Mouse (Mus musculus) hindbrain, embryonic 16.5 days (tissue): Measurements from ENCODE around the gene Efcab14. TPM values are rescaled to one million over a fixed set of nuclear protein-coding genes. Genes with fewer than 3 reads are reported as not detected.

Experiments used
- ATAC-seq: fragments of 200-750 bp; cut with Nextera tagmentation; 2 replicates; pipeline ENCODE4 v1.8.0; 2017; ENCODE audit warnings: moderate TSS enrichment, moderate library complexity
- H3K27ac ChIP-seq: fragments of 300-500 bp; sonication (generic); 2 replicates; pipeline ENCODE4 v1.5.1; 2014; ENCODE audit warnings: low read depth, mild to moderate bottlenecking, control low read depth, low read length, moderate library complexity
- H3K27me3 ChIP-seq: fragments of 300-500 bp; sonication (generic); replicated peaks from 2 replicates; pipeline ENCODE4 v1.6.1; 2014; ENCODE audit warnings: low read length; ENCODE audit not compliant: control insufficient read depth, insufficient read depth
- H3K36me3 ChIP-seq: fragments of 300-500 bp; sonication (generic); 2 replicates; pipeline ENCODE4 v1.6.1; 2014; ENCODE audit warnings: mild to moderate bottlenecking, low read length, moderate library complexity, mixed read lengths; ENCODE audit not compliant: control insufficient read depth, insufficient read depth
- H3K4me1 ChIP-seq: fragments of 300-500 bp; sonication (generic); 2 replicates; pipeline ENCODE4 v1.6.1; 2014; ENCODE audit warnings: low read depth, low read length; ENCODE audit not compliant: control insufficient read depth, insufficient read depth
- H3K4me2 ChIP-seq: fragments of 300-500 bp; sonication (generic); 2 replicates; pipeline ENCODE4 v1.6.1; 2014; ENCODE audit warnings: mild to moderate bottlenecking, low read length, control low read depth, moderate library complexity
- H3K4me3 ChIP-seq: fragments of 300-500 bp; sonication (generic); 2 replicates; pipeline ENCODE4 v1.5.1; 2014; ENCODE audit warnings: mild to moderate bottlenecking, low read length, control low read depth, moderate library complexity
- H3K9ac ChIP-seq: fragments of 300-500 bp; sonication (generic); 2 replicates; pipeline ENCODE4 v1.6.1; 2014; ENCODE audit warnings: low read depth, mild to moderate bottlenecking, control low read depth, low read length, moderate library complexity
- H3K9me3 ChIP-seq: fragments of 300-500 bp; sonication (generic); 2 replicates; pipeline ENCODE4 v1.6.1; 2014; ENCODE audit warnings: mild to moderate bottlenecking, low read length, moderate library complexity; ENCODE audit not compliant: control insufficient read depth
- WGBS: fragments of 180-500 bp; shearing (Covaris S2); extraction: QIAGEN DNeasy Blood & Tissue Kit; methylation state at CpG from one replicate; pipeline ENCODE4 v1.1.7; 2014; 5-methylcytosine and 5-hydroxymethylcytosine counted together
- polyA plus RNA-seq: library from polyadenylated mRNA; unstranded; fragments of >200 nt; fragmentation: Nextera tagmentation; extraction: Ambion mirVana; gene quantifications from 2 replicates; pipeline ENCODE4 v1.2.1, GENCODE M21; 2015

Efcab14 gene
- polyA plus RNA-seq, 1 experiment from 2014 or later, result 16.1 TPM

DNA sequence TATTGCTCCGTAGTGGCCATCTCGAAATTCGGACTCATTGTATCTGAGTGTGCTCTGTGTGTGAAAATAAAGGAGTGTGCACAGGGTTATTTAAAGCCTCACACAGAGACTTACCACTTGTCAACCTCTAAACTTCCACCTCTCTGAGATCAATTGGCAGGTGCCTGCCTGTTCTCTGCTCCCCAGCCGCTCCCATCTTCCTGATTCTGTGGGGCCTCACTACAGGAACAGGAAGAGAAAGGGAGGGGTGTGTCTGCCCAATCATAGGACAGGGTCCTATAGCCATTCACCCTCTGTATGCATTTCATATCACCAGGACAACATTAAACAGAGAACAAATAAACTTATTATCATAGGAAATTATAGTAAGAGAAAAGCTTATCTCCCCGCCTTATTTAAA lies 3.8 kb upstream of the Efcab14 start:
- 82% methylated on average over 5 of the region's 5 CpGs for WGBS
- Histone ChIP-seq H3K9ac (no peak overlapping the region), H3K4me1 (peaks cover 7% of the 10 kb centered on the region), H3K9me3 (no peaks in the 10 kb centered on the region), H3K27me3 (no peaks in the 10 kb centered on the region; the same call in 1 of the 2 replicates), H3K36me3 (no peaks in the 10 kb centered on the region), H3K27ac (no peak overlapping the region), H3K4me3 (no peak overlapping the region), H3K4me2 (no peak overlapping the region)
- ATAC-seq, result no peak

DNA sequence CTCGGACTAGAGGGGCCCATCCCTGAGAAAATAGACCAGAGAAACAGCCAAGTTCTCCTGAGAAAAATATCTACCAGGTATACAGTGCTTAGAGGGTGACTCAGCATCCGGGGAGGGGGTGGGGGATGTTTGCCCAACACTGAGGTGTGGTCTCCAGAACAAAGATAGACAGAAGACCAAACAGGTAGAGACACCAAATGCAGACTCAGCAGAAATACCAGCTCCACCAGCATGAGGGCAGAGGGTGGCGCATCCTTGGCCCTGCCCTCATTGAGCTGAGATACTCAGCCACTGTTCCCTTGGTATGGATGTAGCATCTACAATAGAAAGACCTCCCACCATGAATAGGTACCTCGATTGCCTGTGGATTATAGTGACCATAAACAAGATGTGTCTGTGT lies 2.7 kb upstream of the Efcab14 start:
- no peak overlapping the region for H3K4me3 ChIP-seq
- no peaks in the 10 kb centered on the region for H3K9me3 ChIP-seq
- H3K27me3 ChIP-seq, result no peaks in the 10 kb centered on the region; the same call in 1 of the 2 replicates
- no peak overlapping the region for H3K27ac ChIP-seq
- no peak for ATAC-seq
- WGBS, result 72% methylated on average over 4 of the region's 4 CpGs
- no peaks in the 10 kb centered on the region; the same call in 1 of the 2 replicates for H3K36me3 ChIP-seq
- no peak overlapping the region for H3K9ac ChIP-seq
- peaks cover 18% of the 10 kb centered on the region for H3K4me1 ChIP-seq
- no peak overlapping the region for H3K4me2 ChIP-seq

DNA sequence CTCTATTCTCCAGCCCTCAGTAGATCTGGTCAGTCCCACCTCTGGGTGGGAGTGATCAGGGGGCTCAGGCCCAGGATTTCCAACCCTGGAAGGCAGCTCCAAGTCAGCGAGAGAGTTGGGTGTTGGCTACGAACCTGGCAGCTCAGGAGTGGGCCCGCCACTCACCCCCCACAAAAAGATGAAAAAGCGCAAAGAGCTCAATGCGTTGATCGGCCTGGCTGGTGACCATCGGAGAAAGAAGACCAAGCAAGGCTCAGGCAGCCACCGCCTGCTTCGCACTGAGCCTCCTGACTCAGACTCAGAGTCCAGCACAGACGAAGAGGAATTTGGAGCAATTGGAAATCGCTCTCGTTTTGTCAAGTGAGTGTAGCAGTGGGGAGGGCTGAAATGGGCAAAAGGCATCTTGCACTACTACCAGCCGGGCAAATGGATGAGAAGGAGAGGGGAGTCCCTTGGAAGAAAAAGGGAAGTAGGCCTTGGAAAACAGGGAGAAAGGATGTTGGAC lies 989 bp downstream of the Efcab14 start:
- WGBS, result 49% methylated on average over 13 of the region's 13 CpGs
- H3K4me3 ChIP-seq, result peak overlapping the region; percentile 82
- H3K36me3 ChIP-seq, result peaks cover 10% of the 10 kb centered on the region
- peak overlapping the region; percentile 93 for H3K9ac ChIP-seq
- H3K4me2 ChIP-seq, result peak overlapping the region; percentile 81
- no peaks in the 10 kb centered on the region for H3K9me3 ChIP-seq
- H3K4me1 ChIP-seq, result peaks cover 19% of the 10 kb centered on the region
- H3K27me3 ChIP-seq, result no peaks in the 10 kb centered on the region; the same call in 1 of the 2 replicates
- ATAC-seq, result no peak
- no peak overlapping the region for H3K27ac ChIP-seq

DNA sequence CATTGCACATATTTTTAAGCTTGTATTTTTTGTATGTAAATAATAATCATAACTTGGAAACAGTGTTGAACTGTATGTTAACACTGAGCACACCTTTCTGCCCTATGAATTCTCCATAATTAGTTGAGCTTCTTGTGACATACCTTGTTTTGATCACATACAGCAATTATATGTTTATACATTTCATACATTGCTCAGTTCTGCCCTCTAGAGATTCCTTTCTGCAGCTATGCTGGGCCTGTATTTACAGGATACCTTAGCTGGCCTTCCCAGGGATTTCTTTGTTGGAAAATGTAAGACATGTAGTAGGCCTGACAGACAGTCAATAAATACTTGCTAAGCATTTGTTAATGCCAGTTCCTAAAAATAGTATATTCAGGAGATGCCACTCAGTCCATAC lies 5.1 kb downstream of the Efcab14 start:
- no peak for ATAC-seq
- Histone ChIP-seq H3K4me1 (peaks cover 19% of the 10 kb centered on the region), H3K36me3 (peaks cover 14% of the 10 kb centered on the region), H3K27ac (no peak overlapping the region; the same call in 1 of the 2 replicates), H3K4me2 (no peak overlapping the region), H3K4me3 (no peak overlapping the region), H3K9me3 (no peaks in the 10 kb centered on the region), H3K27me3 (no peaks in the 10 kb centered on the region), H3K9ac (no peak overlapping the region)

DNA sequence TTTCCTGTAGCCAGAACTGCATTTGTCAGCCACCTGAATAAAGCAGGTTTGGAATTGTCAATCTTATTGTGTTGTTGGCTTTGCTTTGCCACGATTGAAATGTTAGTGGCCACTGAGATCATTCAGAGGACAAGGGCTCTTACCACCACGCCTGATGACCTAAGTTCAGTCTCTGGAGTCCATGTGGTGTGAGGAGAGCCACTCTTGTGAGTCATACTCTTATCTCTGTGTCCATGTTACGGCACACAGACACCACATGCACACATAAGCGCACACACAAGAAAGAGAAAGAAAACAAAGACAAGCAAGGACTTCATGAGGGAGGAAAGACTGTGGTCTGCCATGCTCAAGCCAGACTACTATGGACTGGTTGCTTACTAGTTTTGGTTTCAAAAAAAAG lies 5.6 kb downstream of the Efcab14 start:
- Histone ChIP-seq H3K4me2 (no peak overlapping the region), H3K4me3 (no peak overlapping the region), H3K9ac (no peak overlapping the region), H3K4me1 (peaks cover 19% of the 10 kb centered on the region), H3K9me3 (no peaks in the 10 kb centered on the region), H3K27me3 (no peaks in the 10 kb centered on the region), H3K27ac (no peak overlapping the region; the same call in 1 of the 2 replicates), H3K36me3 (peaks cover 16% of the 10 kb centered on the region)
- no peak for ATAC-seq
- WGBS, result 92% methylated on average over 4 of the region's 4 CpGs

DNA sequence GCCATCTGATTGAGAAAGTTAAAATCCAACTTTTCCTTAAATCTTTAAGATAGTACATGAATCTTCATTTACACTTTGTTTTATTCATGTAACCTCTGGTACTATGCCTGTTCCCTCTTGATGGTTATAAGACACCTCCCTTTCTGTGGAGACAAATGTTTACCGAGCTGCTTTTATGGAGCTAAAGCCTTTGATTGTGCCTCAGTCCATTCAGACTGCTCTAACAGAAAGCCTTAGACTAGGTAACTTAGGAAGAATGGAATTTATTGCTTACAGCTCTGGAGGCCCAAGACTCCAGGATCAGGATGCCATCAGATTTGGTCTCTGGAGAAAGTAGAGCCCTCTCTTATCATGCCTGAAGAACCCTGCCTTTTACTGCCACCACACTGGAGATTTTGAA lies 10.6 kb downstream of the Efcab14 start:
- H3K36me3 ChIP-seq, result peaks cover 10% of the 10 kb centered on the region
- H3K9me3 ChIP-seq, result no peaks in the 10 kb centered on the region
- no peak overlapping the region for H3K9ac ChIP-seq
- no peak overlapping the region for H3K27ac ChIP-seq
- no peak overlapping the region for H3K4me3 ChIP-seq
- no peak overlapping the region for H3K4me2 ChIP-seq
- no peaks in the 10 kb centered on the region for H3K27me3 ChIP-seq
- WGBS, result 72% methylated on average over 1 of the region's 1 CpGs
- ATAC-seq, result no peak
- H3K4me1 ChIP-seq, result no peaks in the 10 kb centered on the region

DNA sequence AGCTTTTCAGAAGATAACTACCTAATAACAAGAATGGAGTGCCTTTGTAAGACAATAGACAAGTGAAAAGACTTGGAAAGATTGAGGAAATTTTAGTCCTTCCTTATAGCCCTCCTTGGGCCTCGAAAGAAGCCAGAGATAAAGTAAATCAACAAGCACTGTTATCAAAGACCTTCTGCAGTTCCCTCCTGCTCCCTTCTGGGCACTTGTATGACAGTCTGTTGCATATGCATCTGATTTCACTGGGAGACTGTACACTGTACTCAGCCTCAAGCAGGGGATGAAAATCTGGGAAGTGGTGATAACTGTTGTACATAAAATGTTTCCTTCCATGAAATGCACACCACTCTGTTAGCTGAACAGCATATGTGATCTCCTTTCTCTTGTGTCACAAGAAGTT lies 11.8 kb downstream of the Efcab14 start:
- Histone ChIP-seq H3K27me3 (no peaks in the 10 kb centered on the region), H3K4me1 (no peaks in the 10 kb centered on the region), H3K9me3 (no peaks in the 10 kb centered on the region), H3K36me3 (peaks cover 9% of the 10 kb centered on the region), H3K9ac (no peak overlapping the region), H3K4me2 (no peak overlapping the region), H3K27ac (no peak overlapping the region), H3K4me3 (no peak overlapping the region)
- WGBS, result 88% methylated on average over 1 of the region's 1 CpGs
- no peak for ATAC-seq

DNA sequence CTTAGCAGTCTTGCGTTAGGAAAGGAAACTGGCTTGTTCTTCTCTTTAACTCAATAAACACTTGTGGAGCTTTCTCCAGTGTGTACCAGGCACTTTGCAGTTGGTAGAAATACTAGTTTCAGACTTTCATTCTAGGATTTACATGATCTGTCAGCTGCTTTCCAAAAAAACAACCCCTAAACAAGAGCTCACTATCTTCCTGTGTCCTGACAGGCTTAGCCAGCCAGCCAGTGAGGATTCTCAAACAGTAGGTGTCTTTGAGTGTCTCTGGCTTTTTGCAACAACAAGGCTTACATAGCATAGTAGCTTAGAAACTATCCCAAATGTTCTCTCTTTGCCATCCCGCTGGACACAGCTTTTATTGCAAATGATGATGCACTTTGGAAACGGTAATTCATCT lies 16.6 kb downstream of the Efcab14 start:
- H3K36me3 ChIP-seq, result peaks cover 11% of the 10 kb centered on the region
- H3K27ac ChIP-seq, result no peak overlapping the region
- no peaks in the 10 kb centered on the region for H3K9me3 ChIP-seq
- no peak overlapping the region for H3K4me3 ChIP-seq
- no peak for ATAC-seq
- no peak overlapping the region for H3K9ac ChIP-seq
- no peaks in the 10 kb centered on the region for H3K4me1 ChIP-seq
- 92% methylated on average over 3 of the region's 3 CpGs for WGBS
- H3K27me3 ChIP-seq, result no peaks in the 10 kb centered on the region
- H3K4me2 ChIP-seq, result no peak overlapping the region

DNA sequence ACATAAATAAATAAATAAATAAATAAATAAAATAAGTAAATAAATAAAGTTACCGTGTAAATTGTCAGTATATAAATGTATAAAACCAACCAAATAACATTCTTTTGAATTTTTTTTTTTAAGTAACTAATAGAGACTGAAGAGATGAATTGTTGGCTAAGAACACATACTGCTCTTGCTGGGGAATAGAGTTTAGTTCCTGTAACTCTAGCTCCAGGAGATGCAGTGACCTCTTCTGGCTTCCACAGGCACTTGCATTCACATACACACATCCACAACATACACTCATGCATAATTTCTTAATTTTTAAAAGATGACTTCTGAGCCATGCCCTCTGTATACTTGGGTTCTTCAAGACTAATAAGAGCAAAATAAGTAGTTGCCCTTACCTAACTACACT lies 17.3 kb downstream of the Efcab14 start:
- Histone ChIP-seq H3K27ac (no peak overlapping the region), H3K4me1 (no peaks in the 10 kb centered on the region), H3K9me3 (no peaks in the 10 kb centered on the region), H3K4me3 (no peak overlapping the region), H3K4me2 (no peak overlapping the region), H3K9ac (no peak overlapping the region), H3K27me3 (no peaks in the 10 kb centered on the region), H3K36me3 (peaks cover 10% of the 10 kb centered on the region; the same call in 1 of the 2 replicates)
- ATAC-seq, result no peak
- 100% methylated on average over 1 of the region's 1 CpGs for WGBS

DNA sequence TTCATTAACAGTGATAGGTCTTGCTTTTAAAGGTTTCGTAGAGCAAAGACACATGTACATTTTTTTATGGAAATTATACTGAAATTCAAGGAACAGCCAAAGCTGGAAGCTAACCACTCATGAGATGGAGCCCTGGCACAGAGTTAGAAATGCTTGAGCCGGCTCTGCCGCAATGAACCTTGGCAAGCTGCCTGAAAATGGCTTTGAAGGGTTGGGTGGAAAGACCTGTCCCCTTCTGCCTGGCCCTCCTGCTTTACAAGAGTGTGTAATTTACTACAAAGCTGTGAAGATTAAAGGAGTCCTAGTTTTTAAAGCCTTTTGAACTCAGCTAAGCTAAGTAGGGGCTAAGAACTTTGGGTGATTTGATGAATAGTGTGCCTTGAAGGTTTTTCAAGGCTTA lies 23.7 kb downstream of the Efcab14 start:
- Histone ChIP-seq H3K9ac (no peak overlapping the region), H3K36me3 (peaks cover 17% of the 10 kb centered on the region), H3K9me3 (no peaks in the 10 kb centered on the region), H3K4me1 (no peaks in the 10 kb centered on the region), H3K27ac (no peak overlapping the region), H3K27me3 (no peaks in the 10 kb centered on the region), H3K4me3 (no peak overlapping the region), H3K4me2 (no peak overlapping the region)
- ATAC-seq, result no peak
- WGBS, result 59% methylated on average over 3 of the region's 3 CpGs
